Mouse (Mus musculus) heart, embryonic 15.5 days (tissue): Measurements from ENCODE around the gene Cd300ld2. TPM values are rescaled to one million over a fixed set of nuclear protein-coding genes. Genes with fewer than 3 reads are reported as not detected.
"Not testable (repeated sequence)": the region's sequence is repeated elsewhere in the genome, so short reads cannot be mapped to it uniquely, and the experiment has no call there.

ENCODE experiments used
- ATAC-seq: fragments of 200-750 bp; cut with Nextera tagmentation; replicated peaks from 2 replicates; pipeline ENCODE4 v1.8.0; 2017; ENCODE audit warnings: low read depth, moderate TSS enrichment; ENCODE audit not compliant: insufficient number of reproducible peaks, insufficient read depth, low FRiP score
- H3K27ac ChIP-seq: fragments of 300-500 bp; sonication (generic); 2 replicates; pipeline ENCODE4 v1.5.1; 2015; ENCODE audit warnings: mild to moderate bottlenecking, inconsistent platforms
- H3K27me3 ChIP-seq: fragments of 300-500 bp; sonication (generic); 2 replicates; pipeline ENCODE4 v1.6.1; 2015; ENCODE audit warnings: inconsistent platforms
- H3K36me3 ChIP-seq: fragments of 300-500 bp; sonication (generic); 2 replicates; pipeline ENCODE4 v1.6.1; 2015; ENCODE audit warnings: mild to moderate bottlenecking, inconsistent platforms
- H3K4me1 ChIP-seq: fragments of 300-500 bp; sonication (generic); replicated peaks from 2 replicates; pipeline ENCODE4 v1.6.1; 2015; ENCODE audit warnings: inconsistent platforms
- H3K4me2 ChIP-seq: fragments of 300-500 bp; sonication (generic); 2 replicates; pipeline ENCODE4 v1.6.1; 2015; ENCODE audit warnings: inconsistent platforms, mild to moderate bottlenecking, moderate library complexity
- H3K4me3 ChIP-seq: fragments of 300-500 bp; sonication (generic); 2 replicates; pipeline ENCODE4 v1.5.1; 2015; ENCODE audit warnings: mild to moderate bottlenecking, inconsistent platforms
- H3K9ac ChIP-seq: fragments of 300-500 bp; sonication (generic); 2 replicates; pipeline ENCODE4 v1.6.1; 2015; ENCODE audit warnings: mild to moderate bottlenecking, inconsistent platforms
- H3K9me3 ChIP-seq: fragments of 300-500 bp; sonication (generic); replicated peaks from 2 replicates; pipeline ENCODE4 v1.6.1; 2016; ENCODE audit warnings: inconsistent platforms
- WGBS: fragments of 180-500 bp; shearing (Covaris S2); methylation state at CpG from one replicate; pipeline ENCODE4 v1.1.7; 2015; ENCODE audit warnings: mixed read lengths; 5-methylcytosine and 5-hydroxymethylcytosine counted together
- polyA plus RNA-seq: library from polyadenylated mRNA; unstranded; fragments of >200 nt; fragmentation: Nextera tagmentation; extraction: Ambion mirVana; gene quantifications from 2 replicates; pipeline ENCODE4 v1.2.1, GENCODE M21; 2015

The Cd300ld2 gene
- not detected in 2 replicates for polyA plus RNA-seq

- no CpG with 5 or more reads among the region's 7 CpGs for WGBS
- H3K27me3 ChIP-seq, H3K4me3 ChIP-seq, H3K27ac ChIP-seq, ATAC-seq, H3K4me1 ChIP-seq, H3K9ac ChIP-seq, H3K4me2 ChIP-seq, H3K36me3 ChIP-seq, H3K9me3 ChIP-seq: not testable (repeated sequence)
Observed at GRCm38 (mm10) chr11:115016093-115016492, at the start of gene Cd300ld2. Cd300ld2 (minus strand) TSS chr11:115016193.

GRCm38 (mm10) chr11:115062077-115062476 lies 46.1 kb upstream of the Cd300ld2 start, which contains the start of gene Cd300e:
Cd300e (minus strand) TSS chr11:115062177.
- 33% methylated on average over 5 of the region's 5 CpGs for WGBS
- H3K36me3 ChIP-seq: no peaks in the 10 kb centered on the region
- H3K27me3 ChIP-seq: peaks cover 3% of the 10 kb centered on the region; the same call in 1 of the 2 replicates
- no peaks in the 10 kb centered on the region for H3K9me3 ChIP-seq
- no peaks in the 10 kb centered on the region for H3K4me1 ChIP-seq
- H3K27ac ChIP-seq: no peak within 1 kb of the TSS
- no peak within 1 kb of the TSS for H3K4me2 ChIP-seq
- no peak for ATAC-seq
- no peak within 1 kb of the TSS for H3K4me3 ChIP-seq
- H3K9ac ChIP-seq: no peak within 1 kb of the TSS

DNA sequence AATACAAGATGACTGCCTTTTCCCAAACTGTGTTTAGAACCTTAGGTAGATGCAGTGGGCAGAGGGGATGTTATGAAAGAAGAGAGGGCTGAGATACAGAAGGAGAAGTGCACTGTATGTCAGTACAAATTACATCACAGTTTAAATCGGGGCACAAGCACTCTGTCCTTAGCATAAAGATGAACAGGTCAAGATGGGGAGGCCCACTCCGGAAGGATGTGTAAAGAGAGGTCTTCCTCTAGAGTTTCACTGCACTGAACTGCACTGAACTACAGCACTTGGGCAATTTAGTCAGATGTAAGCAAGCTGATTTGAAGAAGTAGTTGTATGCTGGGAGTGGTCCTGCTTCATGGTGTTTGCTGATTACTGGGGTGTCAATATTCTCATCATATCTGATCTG lies 43.8 kb upstream of the Cd300ld2 start:
- H3K4me1 ChIP-seq: no peaks in the 10 kb centered on the region
- H3K27ac ChIP-seq: no peak overlapping the region
- H3K4me3 ChIP-seq: no peak overlapping the region
- H3K36me3 ChIP-seq: no peaks in the 10 kb centered on the region
- ATAC-seq: no peak
- no peak overlapping the region for H3K4me2 ChIP-seq
- H3K9me3 ChIP-seq: no peaks in the 10 kb centered on the region
- H3K27me3 ChIP-seq: peaks cover 3% of the 10 kb centered on the region; the same call in 1 of the 2 replicates
- no peak overlapping the region for H3K9ac ChIP-seq
- 69% methylated on average over 2 of the region's 2 CpGs for WGBS

- Histone ChIP-seq H3K9me3 (no peaks in the 10 kb centered on the region), H3K4me2 (no peak overlapping the region), H3K9ac (no peak overlapping the region), H3K4me1 (no peaks in the 10 kb centered on the region), H3K36me3 (no peaks in the 10 kb centered on the region), H3K27me3 (peaks cover 3% of the 10 kb centered on the region; the same call in 1 of the 2 replicates), H3K4me3 (no peak overlapping the region), H3K27ac (no peak overlapping the region)
- ATAC-seq: no peak
- 60% methylated on average over 4 of the region's 4 CpGs for WGBS
Observed at GRCm38 (mm10) chr11:115058701-115059100, 42.7 kb upstream of the Cd300ld2 start.

DNA sequence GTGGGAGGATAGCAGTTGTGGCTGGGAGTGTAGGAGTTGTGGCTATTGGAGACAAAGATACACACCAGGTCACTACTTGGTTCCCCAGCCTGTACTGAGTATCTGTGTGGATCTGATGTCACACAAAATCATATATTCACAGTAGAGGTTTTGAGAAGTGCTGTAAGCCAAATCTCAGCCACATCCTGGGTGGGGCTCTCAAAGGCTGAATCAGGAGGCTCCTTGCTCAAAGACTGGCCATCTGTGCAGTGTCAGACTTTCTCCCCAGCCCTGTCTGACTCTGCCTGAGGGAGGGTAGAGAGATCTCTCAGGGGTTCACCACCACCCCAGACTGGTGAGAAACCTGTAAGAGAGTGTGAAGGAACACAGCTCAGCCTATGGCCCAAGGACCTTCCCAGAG lies 38.5 kb upstream of the Cd300ld2 start:
- ATAC-seq: no peak
- H3K27ac ChIP-seq: no peak overlapping the region

GRCm38 (mm10) chr11:115052991-115053390 lies 37.0 kb upstream of the Cd300ld2 start:
- no peaks in the 10 kb centered on the region for H3K9me3 ChIP-seq

More for the DNA sequence above, 38.5 kb upstream of the Cd300ld2 start:
- no peaks in the 10 kb centered on the region for H3K9me3 ChIP-seq
- H3K4me2 ChIP-seq: no peak overlapping the region
- H3K27me3 ChIP-seq: no peaks in the 10 kb centered on the region; the same call in 1 of the 2 replicates
- no peaks in the 10 kb centered on the region for H3K36me3 ChIP-seq
- no peaks in the 10 kb centered on the region for H3K4me1 ChIP-seq
- H3K9ac ChIP-seq: no peak overlapping the region
- H3K4me3 ChIP-seq: no peak overlapping the region

DNA sequence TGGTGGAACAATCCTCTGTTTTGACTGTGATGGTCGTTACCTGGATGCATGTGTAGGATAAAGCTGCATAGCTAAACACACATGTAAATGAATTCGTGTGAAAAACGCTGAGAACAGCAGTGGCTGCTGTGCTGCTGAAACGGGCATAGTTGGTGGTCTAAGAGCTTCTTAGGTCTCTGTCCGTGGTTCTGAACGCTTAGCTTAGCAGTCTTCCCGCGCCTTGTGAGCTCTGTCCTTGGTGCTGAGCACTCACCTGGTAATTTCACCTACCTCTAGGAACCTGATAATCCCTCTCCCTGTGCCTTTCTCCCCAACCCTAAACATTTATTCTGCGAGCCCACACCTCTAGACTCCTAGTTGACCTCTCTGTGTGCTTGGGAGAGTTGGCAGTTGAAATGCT lies 36.2 kb upstream of the Cd300ld2 start:
- Histone ChIP-seq H3K4me1 (no peaks in the 10 kb centered on the region), H3K27me3 (no peaks in the 10 kb centered on the region; the same call in 1 of the 2 replicates), H3K4me2 (no peak overlapping the region), H3K36me3 (no peaks in the 10 kb centered on the region), H3K27ac (no peak overlapping the region), H3K9ac (no peak overlapping the region), H3K9me3 (no peaks in the 10 kb centered on the region), H3K4me3 (no peak overlapping the region)
- 2% methylated on average over 9 of the region's 9 CpGs for WGBS
- ATAC-seq: no peak

More at GRCm38 (mm10) chr11:115052991-115053390, 37.0 kb upstream of the Cd300ld2 start:
- no peak overlapping the region for H3K9ac ChIP-seq
- H3K4me1 ChIP-seq: no peaks in the 10 kb centered on the region
- WGBS: 89% methylated on average over 1 of the region's 1 CpGs
- H3K4me3 ChIP-seq: no peak overlapping the region
- ATAC-seq: no peak
- H3K36me3 ChIP-seq: no peaks in the 10 kb centered on the region
- H3K27ac ChIP-seq: no peak overlapping the region
- H3K27me3 ChIP-seq: no peaks in the 10 kb centered on the region; the same call in 1 of the 2 replicates
- no peak overlapping the region for H3K4me2 ChIP-seq

DNA sequence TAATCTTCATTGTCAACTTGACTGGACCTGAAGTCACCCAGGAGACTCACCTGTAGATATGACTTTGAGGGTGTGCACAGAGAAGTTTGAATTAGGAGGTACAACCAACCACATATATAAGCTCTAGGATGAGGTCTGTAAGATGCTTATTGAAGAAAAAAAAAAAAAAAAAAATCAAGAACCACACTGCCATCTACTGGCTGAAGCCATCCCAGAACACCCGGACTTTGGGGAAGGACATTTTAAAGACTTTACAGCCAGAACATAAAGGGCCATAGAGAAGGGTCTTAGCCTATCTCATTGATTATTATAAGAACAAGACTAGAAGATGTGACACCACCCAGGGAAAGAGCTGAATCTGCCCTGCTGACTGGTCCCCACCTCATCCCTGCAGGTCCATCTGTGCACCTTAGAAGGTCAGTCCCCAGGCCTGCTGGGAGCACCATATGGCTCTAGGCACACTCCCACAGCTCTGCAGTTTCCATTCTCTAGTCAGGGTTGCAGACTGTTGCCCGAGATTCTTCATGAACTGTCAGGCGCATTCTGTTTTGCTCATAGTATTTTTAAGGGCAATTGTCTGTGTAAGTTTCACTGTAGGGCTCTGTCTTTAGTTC lies 33.4 kb upstream of the Cd300ld2 start:
- Histone ChIP-seq H3K4me3 (no peak overlapping the region), H3K36me3 (no peaks in the 10 kb centered on the region), H3K27me3 (no peaks in the 10 kb centered on the region), H3K4me2 (no peak overlapping the region), H3K9me3 (no peaks in the 10 kb centered on the region), H3K4me1 (no peaks in the 10 kb centered on the region), H3K27ac (no peak overlapping the region), H3K9ac (no peak overlapping the region)
- 32% methylated on average over 3 of the region's 3 CpGs for WGBS
- ATAC-seq: no peak

GRCm38 (mm10) chr11:115048259-115048658 lies 32.3 kb upstream of the Cd300ld2 start, which contains the start of gene Cd300ld3:
Cd300ld3 (minus strand) TSS chr11:115048409.
- H3K9ac ChIP-seq: no peak within 1 kb of the TSS
- WGBS: 59% methylated on average over 2 of the region's 2 CpGs
- no peak for ATAC-seq
- no peak within 1 kb of the TSS for H3K4me3 ChIP-seq
- H3K4me1 ChIP-seq: no peaks in the 10 kb centered on the region
- no peaks in the 10 kb centered on the region for H3K9me3 ChIP-seq
- H3K27me3 ChIP-seq: no peaks in the 10 kb centered on the region
- no peak within 1 kb of the TSS for H3K27ac ChIP-seq
- H3K36me3 ChIP-seq: no peaks in the 10 kb centered on the region
- no peak within 1 kb of the TSS for H3K4me2 ChIP-seq

DNA sequence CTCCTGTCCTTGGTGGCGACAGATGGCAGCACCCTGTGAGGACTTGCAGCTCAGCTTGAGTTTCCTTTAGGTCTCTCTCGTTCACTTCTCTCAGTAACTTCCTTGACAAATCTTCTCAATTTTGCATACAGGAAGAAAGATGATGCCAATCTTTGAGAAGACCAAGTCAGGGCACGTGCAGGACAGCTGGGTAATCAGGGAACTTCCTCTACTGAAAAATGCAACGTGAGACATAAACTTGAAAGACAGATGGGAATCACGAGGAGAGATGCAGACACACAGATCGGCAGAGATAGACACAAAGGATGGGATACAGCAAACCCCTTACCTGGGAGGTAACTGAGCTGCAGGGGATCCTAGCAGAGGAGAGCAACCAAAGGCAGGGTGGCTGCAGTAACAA lies 21.7 kb upstream of the Cd300ld2 start, which contains the start of gene Cd300ld5:
Gene Cd300ld5, minus strand, starts transcription at position 101 of the 400 bp plus-strand sequence.
- H3K4me3 ChIP-seq, H3K9ac ChIP-seq, H3K27me3 ChIP-seq, H3K4me1 ChIP-seq, H3K36me3 ChIP-seq, H3K9me3 ChIP-seq, H3K4me2 ChIP-seq, ATAC-seq, H3K27ac ChIP-seq: not testable (repeated sequence)
- no CpG with 5 or more reads among the region's 6 CpGs for WGBS

- H3K4me1 ChIP-seq, H3K27me3 ChIP-seq, H3K36me3 ChIP-seq, H3K4me2 ChIP-seq, H3K4me3 ChIP-seq, ATAC-seq, H3K27ac ChIP-seq, H3K9ac ChIP-seq, H3K9me3 ChIP-seq: not testable (repeated sequence)
- no CpG with 5 or more reads among the region's 6 CpGs for WGBS
Observed at GRCm38 (mm10) chr11:115026912-115027311, 10.9 kb upstream of the Cd300ld2 start, which contains the start of gene Cd300ld4. Cd300ld4 (minus strand) TSS chr11:115027012.

- H3K4me1 ChIP-seq: no peaks in the 10 kb centered on the region
- no peaks in the 10 kb centered on the region for H3K9me3 ChIP-seq
- peaks cover 3% of the 10 kb centered on the region; the same call in 1 of the 2 replicates for H3K27me3 ChIP-seq
- no peak overlapping the region for H3K4me3 ChIP-seq
- no peak for ATAC-seq
- H3K4me2 ChIP-seq: no peak overlapping the region
- no peak overlapping the region for H3K9ac ChIP-seq
- H3K36me3 ChIP-seq: no peaks in the 10 kb centered on the region
- WGBS: 73% methylated on average over 5 of the region's 5 CpGs
- no peak overlapping the region for H3K27ac ChIP-seq
Observed at GRCm38 (mm10) chr11:115004070-115004469, 11.9 kb downstream of the Cd300ld2 start.
